In genomic region chr19:12501370-12502347, GRCm38 (mm10) we compare ENCODE assay signal across 8 mouse cellular contexts. TPM values are rescaled to one million over a fixed set of nuclear protein-coding genes. Genes with fewer than 3 reads are reported as not detected.
A peak's percentile ranks its signal among the peaks of the same experiment; 100 is the strongest.
DNase-seq lines count a peak whose midpoint lies in the region; ATAC-seq and TF ChIP-seq lines count a peak whose summit lies in the region.

Gene Dtx4, minus strand, starts transcription at chr19:12501454.

- peak; percentile 95 for DNase-seq in ES-E14 (ENCODE audit: low read depth, low spot score)
- peak; percentile 94 to 96 for DNase-seq in cerebellum, adult 18-20 months
- peak; percentile 94 for DNase-seq in forebrain, postnatal 0 days
- peak; percentile 96 for DNase-seq in heart, postnatal 4 days
- peak; percentile 92 to 95 for DNase-seq in layer of hippocampus, adult 8-10 months (ENCODE audit: low spot score in 2 of 2)
- peak; percentile 85 for DNase-seq in ovary, adult 18-20 months (ENCODE audit: low spot score)
- peak; percentile 90 for DNase-seq in thymus, postnatal 0 days (ENCODE audit: low spot score)

- no peaks in the 10 kb centered on the region for H3K27me3 ChIP-seq in forebrain, postnatal 0 days (ENCODE audit: insufficient read depth, low read length)
- no peaks in the 10 kb centered on the region for H3K27me3 ChIP-seq in lung, embryonic 15.5 days

- H3K4me1 ChIP-seq in ES-E14 (ENCODE audit: control insufficient read depth in 2 of 2, insufficient read depth in 2 of 2, low read length in 2 of 2, poor library complexity in 1 of 2): peaks cover 0 to 2% of the 10 kb centered on the region in 2 experiments; a peak in 2 of 4 replicates
- H3K4me1 ChIP-seq in forebrain, postnatal 0 days (ENCODE audit: insufficient read depth): peaks cover 14% of the 10 kb centered on the region
- peaks cover 12% of the 10 kb centered on the region for H3K4me1 ChIP-seq in lung, embryonic 15.5 days

- no peaks in the 10 kb centered on the region for H3K9me3 ChIP-seq in ES-E14 (ENCODE audit: control insufficient read depth, insufficient read depth, low read depth, low read length)
- no peaks in the 10 kb centered on the region for H3K9me3 ChIP-seq in forebrain, postnatal 0 days (ENCODE audit: low read length)
- H3K9me3 ChIP-seq in lung, embryonic 15.5 days: no peaks in the 10 kb centered on the region

- no peak within 1 kb of the TSS for H3K27ac ChIP-seq in ES-E14 (ENCODE audit: insufficient read depth, low read depth, low read length, poor library complexity, severe bottlenecking)
- peak within 1 kb of the TSS; percentile 91 for H3K27ac ChIP-seq in forebrain, postnatal 0 days (ENCODE audit: low read depth, low read length)
- peak within 1 kb of the TSS; percentile 94 for H3K27ac ChIP-seq in lung, embryonic 15.5 days

- WGBS in forebrain, postnatal 0 days: under 1% methylated on average over 68 of the region's 80 CpGs
- under 1% methylated on average over 80 of the region's 80 CpGs for WGBS in lung, embryonic 15.5 days

- TF ChIP-seq CTCF in forebrain, postnatal 0 days (IDR thresholded peaks at IDR 0.05; ENCODE audit: low read depth): peak; percentile 94

- in situ Hi-C loops in ES-E14 (cut with MboI; ENCODE audit: low sequenced_read_pairs in 2 of 2, unreplicated experiment in 2 of 2): no loop called here

- H3K4me2 ChIP-seq in forebrain, postnatal 0 days (ENCODE audit: low read depth): peak within 1 kb of the TSS; percentile 79
- peak within 1 kb of the TSS; percentile 96 for H3K4me2 ChIP-seq in lung, embryonic 15.5 days

- H3K9ac ChIP-seq in ES-E14 (ENCODE audit: insufficient read depth, low read depth, low read length, poor library complexity, severe bottlenecking): peak within 1 kb of the TSS; percentile 72
- H3K9ac ChIP-seq in forebrain, postnatal 0 days: peak within 1 kb of the TSS; percentile 95
- peak within 1 kb of the TSS; percentile 91 for H3K9ac ChIP-seq in lung, embryonic 15.5 days

- peak within 1 kb of the TSS; percentile 71 to 97 for H3K4me3 ChIP-seq in ES-E14 (ENCODE audit: insufficient read depth in 1 of 2, low read depth in 1 of 2, low read length in 2 of 2, poor library complexity in 1 of 2, severe bottlenecking in 1 of 2)
- peak within 1 kb of the TSS; percentile 80 for H3K4me3 ChIP-seq in forebrain, postnatal 0 days (ENCODE audit: low read depth, low read length)
- peak within 1 kb of the TSS; percentile 91 for H3K4me3 ChIP-seq in lung, embryonic 15.5 days

- peak; percentile 91 for ATAC-seq in forebrain, postnatal 0 days
- peak; percentile 95 for ATAC-seq in lung, embryonic 15.5 days (ENCODE audit: borderline replicate concordance, extremely low read depth, low FRiP score, low TSS enrichment)

- H3K36me3 ChIP-seq in ES-E14 (ENCODE audit: control insufficient read depth, insufficient read depth, low read length, poor library complexity, severe bottlenecking): no peaks in the 10 kb centered on the region
- H3K36me3 ChIP-seq in forebrain, postnatal 0 days (ENCODE audit: insufficient read depth): no peaks in the 10 kb centered on the region
- H3K36me3 ChIP-seq in lung, embryonic 15.5 days: no peaks in the 10 kb centered on the region; the same call in 1 of the 2 replicates

TF ChIP-seq in ES-E14, 5 proteins besides CTCF, POLR2A, EP300 and RAD21:
- no peak for TF ChIP-seq MAFK (IDR thresholded peaks at IDR 0.05; ENCODE audit: insufficient read depth, low read depth, low read length)
- no peak for TF ChIP-seq HCFC1 (IDR thresholded peaks at IDR 0.05; ENCODE audit: borderline replicate concordance, insufficient read depth, low read length)
- TF ChIP-seq CHD2 (IDR thresholded peaks at IDR 0.05; ENCODE audit: low read depth, low read length): 0 out of 2 replicates have a peak, but pooled peaks have one; percentile 7
- peak; percentile 71; the same call in 1 of the 2 replicates for TF ChIP-seq ZC3H11A (IDR thresholded peaks at IDR 0.05; ENCODE audit: borderline replicate concordance, low read depth, low read length)
- no peak for TF ChIP-seq ZNF384 (IDR thresholded peaks at IDR 0.05; ENCODE audit: low read depth, low read length)

RNA-seq across cellular contexts. Expression of gene Dtx4, which starts in this region (rescaled TPM):
- total RNA-seq in ES-E14 (2012; rRNA removed): 1.4 and 2.2 TPM in 2 replicates
- total RNA-seq in forebrain, postnatal 0 days (2014; rRNA removed): 43.2 and 48.8 TPM in 2 replicates
- polyA plus RNA-seq in forebrain, postnatal 0 days (2015; fragmentation: Nextera tagmentation; extraction: Ambion mirVana): 20.6 and 21.2 TPM in 2 replicates
- total RNA-seq in heart, postnatal 4 days (2021): 1 to 10 TPM; 7.7 to 8.9 TPM
- total RNA-seq in layer of hippocampus, adult 8-10 months (2022): 10 to 100 TPM; 37.1 to 40.9 (median 39.5) TPM
- polyA plus RNA-seq in lung, embryonic 15.5 days (2015; fragmentation: Nextera tagmentation; extraction: Ambion mirVana): 16.1 and 16.5 TPM in 2 replicates
- 3.4 and 4.3 TPM in 2 replicates for polyA plus RNA-seq in thymus, postnatal 0 days (2015; fragmentation: Nextera tagmentation; extraction: Ambion mirVana)
